Mouse (Mus musculus) mouse embryonic stem cell (cell line): Measurements from ENCODE around the gene Ccn1.

Source experiments
- in situ Hi-C, 2 experiments: fragments of 300-500 bp; cut with MboI; formaldehyde crosslinking; loops; 1 replicate in 1 of 2; 3 replicates in 1 of 2; pipeline ENCODE4 v1.14.3; 2019 to 2020; ENCODE audit warnings: low sequenced_read_pairs in 2 of 2, low pct_unique_long_range_greater_than_20kb in 1 of 2, mixed read lengths in 1 of 2; ENCODE audit not compliant: unreplicated experiment in 1 of 2

Ccn1 gene

DNA sequence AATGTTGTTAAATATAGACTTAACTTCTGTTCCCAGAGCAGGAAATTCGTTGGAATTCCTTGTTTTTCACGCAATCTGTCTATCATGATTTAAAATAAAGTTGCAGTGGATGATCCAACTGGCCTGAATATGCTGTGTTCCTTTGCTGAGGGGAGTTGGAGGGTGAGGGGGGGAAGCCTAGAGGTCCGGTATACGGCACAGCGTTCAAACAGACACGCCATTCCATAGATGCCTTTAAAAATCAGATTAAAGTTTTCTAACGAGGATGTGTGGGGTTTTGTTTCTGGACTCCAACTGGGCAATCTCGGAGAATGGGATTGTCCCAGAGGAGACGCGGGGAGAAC is 2.2 kb upstream of the Ccn1 start:
- in situ Hi-C loops: no loop called here

DNA sequence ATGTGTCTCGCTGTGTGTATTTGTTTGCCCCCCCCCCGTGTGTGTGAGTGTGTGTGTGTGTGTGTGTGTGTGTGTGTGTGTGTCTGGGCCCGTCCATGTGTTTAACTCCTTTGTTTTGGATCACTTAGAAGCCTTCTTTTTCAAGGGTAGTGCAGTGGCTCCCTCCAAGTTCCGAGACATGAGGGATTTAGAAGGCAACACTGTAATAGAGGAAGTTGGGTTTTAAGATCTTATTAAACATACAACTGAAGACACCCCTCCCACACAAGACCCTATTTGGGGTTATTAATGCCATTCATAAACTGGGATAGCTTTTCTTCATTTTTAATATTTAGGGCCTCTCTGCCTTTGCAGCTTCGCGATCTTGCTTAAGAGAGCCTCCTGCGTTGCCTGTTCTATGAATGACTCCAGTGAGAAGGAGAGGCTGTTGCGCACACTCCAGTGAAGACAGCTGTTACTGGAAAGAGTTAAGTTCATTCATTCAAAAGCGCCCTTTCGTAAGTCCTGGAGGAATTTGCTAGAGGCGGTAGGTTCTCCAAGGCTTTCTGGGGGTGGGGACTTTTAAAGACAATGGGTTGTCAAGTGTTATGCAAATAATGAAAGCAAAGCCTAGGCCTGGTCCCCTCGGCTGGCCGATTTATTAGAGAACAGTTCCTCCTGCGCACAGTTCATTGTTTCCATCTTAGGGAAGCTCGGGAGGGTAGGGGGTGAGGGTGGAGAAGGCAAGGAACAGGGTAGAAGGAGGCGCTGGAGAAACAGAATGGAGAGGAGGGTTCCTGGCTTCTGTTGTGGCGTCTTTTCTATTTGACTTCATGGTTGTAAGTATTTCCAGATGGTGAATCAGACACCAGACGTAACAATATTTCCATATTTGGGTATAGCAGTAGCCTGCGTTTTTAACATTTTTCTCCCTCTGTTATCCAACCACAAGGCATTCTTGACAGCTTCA is 1.5 kb upstream of the Ccn1 start:
- in situ Hi-C loops: no loop called here

DNA sequence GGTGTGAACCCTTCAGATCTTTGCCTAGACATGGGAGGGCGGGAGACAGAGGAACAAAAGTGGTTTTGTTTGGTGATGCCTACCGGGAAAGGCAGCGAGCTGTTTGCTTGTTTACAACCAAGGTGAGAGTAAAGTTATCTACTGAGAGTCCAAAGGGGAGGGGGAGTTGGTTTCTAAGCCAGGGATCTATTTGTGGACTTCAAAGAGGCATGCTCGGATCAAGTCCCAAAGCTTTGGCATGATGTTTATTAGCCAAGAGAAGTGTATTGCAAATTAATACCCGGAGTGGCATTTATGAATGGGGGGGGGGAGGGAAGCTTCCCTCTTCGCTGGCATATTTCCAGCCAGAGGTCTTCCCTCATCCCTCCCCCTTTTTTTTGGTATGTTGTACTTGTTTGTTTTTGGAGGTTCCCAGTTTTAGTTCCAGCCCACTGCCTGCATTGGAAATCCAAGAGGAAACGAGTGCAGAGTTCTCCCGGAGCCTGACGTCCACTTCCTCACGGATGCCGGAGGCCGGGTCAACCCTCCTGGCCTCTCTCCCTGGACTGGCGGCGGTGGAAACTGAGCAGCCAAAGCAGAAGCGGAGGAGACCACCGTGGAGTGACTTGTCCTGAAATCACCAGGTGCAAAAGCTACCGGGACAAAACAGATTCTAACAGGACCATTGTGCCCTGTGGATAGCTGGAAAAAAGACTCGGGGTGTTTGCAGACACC is 674 bp upstream of the Ccn1 start:
- in situ Hi-C loops: no loop called here

DNA sequence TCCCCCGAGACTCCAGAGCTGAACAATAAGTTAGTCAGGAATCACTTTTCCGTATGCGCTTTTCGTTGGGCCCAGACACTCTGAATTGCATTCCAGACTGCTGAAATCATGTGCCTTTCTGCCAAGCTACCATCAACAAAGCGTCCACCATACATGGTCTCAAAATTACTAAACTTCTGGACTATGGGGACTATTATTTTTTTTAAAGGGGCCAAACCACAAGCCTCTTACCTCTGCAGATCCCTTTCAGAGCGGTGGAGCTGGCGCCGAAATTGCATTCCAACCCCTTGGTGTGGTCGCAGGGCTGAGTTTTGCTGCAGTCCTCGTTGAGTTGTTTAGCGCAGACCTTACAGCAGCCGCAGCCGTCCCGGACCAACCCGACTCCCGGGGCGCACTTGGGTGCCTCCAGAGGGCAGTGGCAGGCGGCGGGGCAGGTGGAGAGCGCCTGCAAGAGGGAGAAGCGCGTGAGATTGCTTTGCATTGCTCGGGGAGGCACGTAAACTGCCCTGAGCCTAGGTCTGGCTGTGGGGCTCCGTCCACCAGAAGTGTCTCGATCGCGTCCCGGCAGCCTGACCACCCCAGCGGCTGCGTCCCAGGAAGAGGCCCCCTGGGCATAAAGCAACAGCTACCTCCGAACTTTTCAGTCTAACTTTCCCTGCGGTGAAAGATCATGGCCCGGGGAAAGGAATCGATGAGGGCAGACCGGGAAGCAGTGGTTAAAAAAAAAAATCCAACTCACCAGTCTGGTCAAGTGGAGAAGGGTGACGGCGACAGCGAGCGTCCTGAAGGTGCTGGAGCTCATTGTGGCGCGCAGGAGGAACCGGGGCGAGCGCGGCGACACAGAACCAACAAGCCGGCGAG is 560 bp downstream of the Ccn1 start:
- in situ Hi-C loops: no loop called here

DNA sequence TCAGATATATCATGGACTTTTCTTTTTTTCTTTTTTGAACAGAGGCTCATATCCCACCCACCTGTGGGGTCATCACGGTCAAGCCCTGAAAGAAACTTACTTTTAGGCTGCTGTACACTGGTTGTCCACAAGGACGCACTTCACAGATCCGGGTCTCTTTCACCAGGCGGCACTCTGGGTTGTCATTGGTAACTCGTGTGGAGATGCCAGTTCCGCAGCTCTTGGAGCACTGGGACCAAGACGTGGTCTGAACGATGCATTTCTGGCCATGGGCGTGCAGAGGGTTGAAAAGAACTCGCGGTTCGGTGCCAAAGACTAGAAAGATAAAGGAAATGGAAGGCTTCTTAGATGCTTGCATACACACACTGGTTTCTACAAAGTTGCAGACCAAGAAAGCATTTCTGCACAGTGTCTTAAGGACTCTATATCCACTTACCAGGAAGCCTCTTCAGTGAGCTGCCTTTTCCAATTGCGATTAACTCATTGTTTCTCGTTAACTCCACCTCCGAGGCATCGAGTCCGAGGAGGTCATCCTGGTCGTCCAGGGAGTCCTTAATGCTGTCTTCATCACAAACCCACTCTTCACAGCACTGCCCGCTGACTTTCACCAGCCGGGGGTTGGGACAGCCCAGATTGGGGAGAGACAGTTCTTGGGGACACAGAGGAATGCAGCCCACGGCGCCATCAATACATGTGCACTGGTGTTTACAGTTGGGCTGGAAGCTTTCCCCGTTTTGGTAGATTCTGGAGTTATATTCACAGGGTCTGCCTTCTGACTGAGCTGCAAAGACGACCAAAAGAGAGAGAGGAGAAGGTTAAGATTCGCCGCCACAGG is 1.5 kb downstream of the Ccn1 start:
- in situ Hi-C loops: no loop called here

DNA sequence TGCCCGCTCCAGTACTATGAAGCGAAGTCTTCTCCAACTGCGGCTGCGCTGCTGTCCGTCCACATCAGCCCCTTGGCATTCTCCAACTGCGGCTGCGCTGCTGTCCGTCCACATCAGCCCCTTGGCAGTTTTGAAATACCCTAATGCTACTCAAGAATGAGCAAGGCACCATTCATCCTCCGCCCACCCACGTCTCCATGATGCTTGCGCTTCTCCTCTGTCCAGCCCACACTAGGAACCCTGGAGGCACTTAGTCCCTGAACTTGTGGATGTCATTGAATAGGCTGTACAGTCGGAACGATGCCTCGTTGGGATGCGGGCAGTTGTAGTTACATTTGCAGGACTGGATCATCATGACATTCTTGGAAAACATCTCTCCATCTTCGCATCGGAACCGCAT is 2.4 kb downstream of the Ccn1 start:
- in situ Hi-C loops: no loop called here

DNA sequence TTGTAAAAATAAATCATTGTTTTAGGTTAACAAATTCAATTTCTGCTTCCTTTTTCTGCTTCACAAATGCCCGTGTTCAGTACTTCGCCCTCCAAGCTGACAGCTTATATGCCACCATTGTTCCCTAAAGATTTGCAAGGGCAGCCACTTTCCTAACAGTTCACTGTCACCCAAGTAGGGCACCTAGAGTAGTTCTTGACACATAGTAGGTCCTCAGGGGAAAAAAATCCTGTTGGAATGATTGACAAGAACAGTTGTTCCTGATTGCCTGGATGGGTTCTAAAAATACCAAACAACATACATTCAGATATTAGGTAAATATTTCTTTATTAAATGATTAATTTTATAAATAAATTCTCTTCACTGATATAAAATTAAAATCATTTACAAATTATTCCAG is 3.1 kb downstream of the Ccn1 start:
- in situ Hi-C loops: no loop called here

DNA sequence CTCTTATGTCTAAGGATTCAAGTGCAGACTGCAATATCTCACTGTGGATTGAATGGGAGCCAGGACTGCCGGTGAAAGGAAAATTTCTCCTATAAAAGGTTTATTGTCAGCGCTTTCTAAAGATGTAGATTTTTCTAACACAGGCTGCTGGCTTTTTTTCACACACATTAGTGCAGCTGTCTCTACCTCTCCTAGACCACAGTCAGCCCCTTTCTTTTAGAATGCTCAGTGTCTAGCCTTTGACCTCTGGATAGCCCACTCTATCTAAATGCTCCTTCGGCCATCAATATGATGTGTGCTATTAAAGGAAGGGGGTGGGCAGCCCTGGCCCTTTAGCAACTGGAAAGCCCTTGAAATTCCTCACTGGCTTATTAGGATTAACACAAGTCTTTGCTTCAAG is 3.8 kb downstream of the Ccn1 start:
- in situ Hi-C loops: no loop called here

DNA sequence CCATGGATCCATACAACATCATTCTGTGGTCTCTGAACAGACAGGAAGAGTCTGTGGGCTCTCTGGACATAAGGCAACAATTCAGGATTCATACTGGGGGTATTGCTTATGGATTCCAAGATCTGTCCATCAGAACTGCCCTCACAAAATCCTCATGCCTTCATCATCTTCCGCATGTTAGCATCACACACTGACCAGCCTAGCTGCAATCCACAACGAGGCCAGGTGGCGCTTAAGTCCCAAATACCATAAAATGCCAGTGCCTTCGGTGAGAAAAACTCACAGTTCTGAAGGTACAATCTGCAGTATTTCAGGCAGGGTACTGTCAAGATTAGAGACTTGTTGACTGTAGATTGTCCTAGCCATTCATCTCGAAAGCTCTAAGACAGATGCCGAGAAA is 4.3 kb downstream of the Ccn1 start:
- in situ Hi-C loops: no loop called here

DNA sequence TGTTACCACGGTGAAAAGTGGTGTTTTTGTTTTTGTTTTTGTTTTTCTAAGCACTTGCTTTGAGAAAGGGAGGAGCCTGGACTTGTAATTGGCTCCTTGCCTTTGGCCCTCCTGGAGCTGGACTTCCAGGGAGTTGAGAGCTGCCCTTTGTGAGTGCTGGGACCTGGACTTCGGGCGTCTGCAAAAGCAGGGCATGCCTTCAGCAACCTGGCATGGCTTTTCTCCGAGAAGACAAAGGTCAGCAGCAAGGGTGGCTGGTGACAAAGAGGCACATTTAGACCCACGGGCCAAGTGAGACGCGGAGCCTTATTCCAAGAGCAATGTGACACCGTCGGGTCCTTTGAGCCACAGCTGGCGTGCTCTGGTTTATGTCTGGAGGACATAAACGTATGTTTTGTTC is 6.9 kb downstream of the Ccn1 start:
- in situ Hi-C loops: no loop called here

DNA sequence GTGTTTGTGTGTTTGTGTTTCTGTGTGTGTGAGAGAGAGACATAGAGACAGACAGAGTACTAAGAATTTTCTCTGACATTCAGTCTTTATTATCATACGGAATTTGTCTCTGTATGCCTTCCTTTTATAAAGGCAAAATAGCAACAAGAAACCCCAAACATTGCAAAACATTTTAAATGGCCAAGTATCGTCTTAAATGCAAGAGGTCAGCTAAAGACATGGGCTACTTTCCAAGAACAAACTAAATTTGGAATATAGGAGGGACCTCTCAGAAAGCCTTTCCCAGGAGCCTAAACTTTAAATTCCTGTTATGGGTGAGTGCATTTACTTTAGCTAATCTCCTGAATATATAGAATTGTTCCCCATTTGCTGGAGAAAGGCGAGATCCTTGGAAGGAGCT is 7.9 kb downstream of the Ccn1 start:
- in situ Hi-C loops: no loop called here

DNA sequence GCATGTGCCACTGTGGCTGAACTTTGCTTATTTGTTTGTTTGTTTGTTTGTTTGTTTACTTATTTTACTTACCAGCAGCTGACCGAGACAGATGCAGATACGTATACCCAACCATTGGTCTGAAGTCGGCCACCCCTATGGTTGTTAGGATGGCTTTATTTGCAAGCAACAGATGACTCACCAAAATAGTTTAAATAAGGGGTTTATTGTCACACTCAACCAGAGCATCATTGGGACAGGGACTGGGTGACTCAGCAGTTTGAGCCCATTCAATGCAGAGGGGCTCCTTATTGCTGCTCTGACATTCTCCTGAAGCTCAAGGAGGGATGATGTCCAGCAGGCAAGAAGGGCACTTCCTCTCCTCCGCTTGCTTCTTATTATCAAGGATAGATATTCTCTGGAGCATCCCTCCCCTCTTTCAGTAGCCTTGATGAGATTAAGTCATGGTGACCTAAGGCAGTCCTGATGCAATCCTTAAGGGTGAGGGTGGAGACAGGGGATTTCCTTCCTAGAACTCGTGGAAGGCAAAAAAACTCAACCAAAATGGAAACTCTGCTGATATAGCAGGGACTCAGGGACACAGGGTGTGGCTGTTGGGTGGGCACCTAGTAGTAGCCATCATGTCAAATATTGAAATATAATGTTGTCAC is 8.6 kb downstream of the Ccn1 start:
- in situ Hi-C loops: no loop called here

DNA sequence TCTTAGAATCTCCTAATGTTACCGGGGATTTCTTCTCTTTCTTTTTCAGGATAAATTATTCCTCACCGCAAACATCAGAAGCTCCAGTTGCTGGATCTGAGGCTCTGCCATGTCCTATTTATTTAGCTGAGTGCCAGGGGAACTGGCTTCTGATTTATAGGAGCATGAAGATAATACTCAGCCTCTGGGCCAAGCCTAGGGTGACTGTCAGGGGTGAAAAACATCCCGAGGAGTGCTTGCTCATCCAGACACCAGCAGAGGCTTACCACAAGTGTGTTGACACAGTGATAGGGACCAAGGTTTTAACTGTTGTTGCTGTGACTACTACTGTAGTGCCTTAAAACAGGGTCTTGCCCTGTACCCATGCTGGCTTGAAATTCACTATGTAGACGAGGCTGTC is 9.2 kb downstream of the Ccn1 start:
- in situ Hi-C loops: no loop called here

DNA sequence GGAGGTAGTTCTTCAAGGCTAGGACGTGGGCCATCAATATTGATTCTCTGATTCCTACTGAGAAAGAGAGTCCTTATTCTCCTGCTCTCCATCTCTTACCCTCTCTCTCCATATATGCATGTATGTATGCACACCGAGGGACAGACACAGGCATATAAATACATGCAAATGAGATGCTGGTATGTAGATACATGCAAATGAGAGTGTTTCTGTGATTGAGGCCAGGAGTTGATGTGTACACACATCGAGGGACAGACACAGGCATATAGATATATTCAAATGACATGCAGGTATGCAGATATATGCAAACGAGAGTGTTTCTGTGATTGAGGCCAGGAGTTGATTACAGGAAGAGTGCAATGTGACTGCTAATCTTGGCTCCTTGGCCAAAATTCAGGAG is 9.6 kb downstream of the Ccn1 start:
- in situ Hi-C loops: no loop called here

DNA sequence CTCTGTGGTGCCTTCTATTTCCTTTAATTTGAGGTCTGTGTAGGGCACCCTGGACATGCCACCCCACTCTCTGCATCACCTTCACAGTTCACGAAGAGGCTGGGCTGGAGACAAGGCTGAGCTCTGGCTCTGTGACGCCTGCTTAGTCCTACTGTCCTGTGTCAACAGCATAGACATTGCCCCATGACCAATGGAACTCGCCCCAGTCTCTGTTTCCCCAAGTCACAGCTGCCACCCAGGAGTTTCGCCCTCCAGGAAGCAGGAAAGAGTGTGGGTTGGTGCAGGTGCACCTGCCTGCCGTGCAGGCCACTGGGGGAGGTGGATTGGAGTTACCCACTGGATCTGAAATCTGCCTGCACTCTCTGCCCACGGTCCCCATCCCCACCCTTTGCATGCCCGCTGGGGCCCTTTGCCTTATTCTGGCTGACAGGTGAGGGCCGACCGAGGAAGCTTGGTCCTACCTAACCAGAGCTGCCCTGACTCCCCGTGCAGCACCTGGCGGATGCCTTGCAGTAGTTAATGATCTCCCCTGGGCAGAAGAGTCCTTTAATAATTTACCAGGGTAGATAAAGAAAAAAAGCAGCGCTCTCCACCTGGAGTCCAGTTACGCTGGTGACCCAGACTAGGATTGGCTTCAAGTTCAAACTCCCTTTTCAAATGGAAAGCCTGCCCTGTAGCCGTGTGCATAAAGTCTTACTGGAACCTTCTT is 15.6 kb downstream of the Ccn1 start:
- in situ Hi-C loops: no loop called here

DNA sequence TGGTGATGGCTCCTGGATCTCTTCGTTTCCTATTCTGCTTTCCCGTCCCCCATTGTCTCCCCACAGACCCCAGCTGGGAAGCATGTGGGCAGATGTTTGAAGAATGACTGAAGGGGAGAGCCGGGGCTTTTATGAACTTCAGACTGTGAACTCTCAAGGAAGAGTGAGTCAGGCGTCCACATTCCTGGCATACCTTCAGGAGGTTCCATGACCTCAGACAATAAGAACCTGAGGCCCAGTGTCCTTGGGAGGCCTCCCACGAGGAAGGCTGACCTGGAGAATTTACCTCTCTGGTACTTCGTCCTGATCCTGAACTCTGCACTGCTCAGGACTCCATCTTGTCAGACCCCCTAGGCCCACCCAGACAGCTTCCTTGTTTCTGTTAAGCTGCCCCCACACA is 16.9 kb downstream of the Ccn1 start:
- in situ Hi-C loops: no loop called here

DNA sequence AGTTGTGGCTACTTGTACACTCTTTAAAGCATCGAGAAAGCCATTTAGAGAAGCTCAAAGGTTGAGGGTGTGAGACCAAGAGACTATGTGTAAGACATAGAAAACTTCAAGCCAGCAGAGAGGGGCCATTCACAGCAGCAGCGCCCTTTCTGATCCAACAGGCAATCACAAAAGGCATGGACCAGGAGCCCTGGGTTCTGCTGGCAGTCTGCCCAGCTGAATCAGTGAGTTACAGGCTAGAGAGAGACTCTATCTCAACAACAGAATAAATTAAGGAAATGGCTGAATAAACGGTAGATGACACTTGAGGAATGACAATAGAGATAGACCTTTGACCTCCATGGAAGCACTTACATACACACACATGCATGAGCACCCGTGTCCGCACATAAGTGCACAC is 21.1 kb downstream of the Ccn1 start:
- in situ Hi-C loops: loop anchor here in 1 of 2 experiments (10.0 kb wide), 1 partner anchor 276 kb away; no protein-coding TSS in a partner anchor
